Mouse (Mus musculus) ES-Bruce4 (cell line): Measurements from ENCODE around the gene Csnk2b. TPM values are rescaled to one million over a fixed set of nuclear protein-coding genes. Genes with fewer than 3 reads are reported as not detected.

Experiments used
- H3K27ac ChIP-seq: 2 replicates; pipeline ENCODE4 v1.5.1; 2012; ENCODE audit warnings: low read length, inconsistent platforms; ENCODE audit not compliant: insufficient read depth
- H3K27me3 ChIP-seq: 2 replicates; pipeline ENCODE4 v1.6.1; 2012; ENCODE audit warnings: mild to moderate bottlenecking, low read length, inconsistent platforms; ENCODE audit not compliant: control insufficient read depth, poor library complexity, insufficient read depth, severe bottlenecking
- H3K36me3 ChIP-seq: 2 replicates; pipeline ENCODE4 v1.6.1; 2012; ENCODE audit warnings: inconsistent platforms, mild to moderate bottlenecking, low read length, moderate library complexity; ENCODE audit not compliant: control insufficient read depth, poor library complexity, insufficient read depth, severe bottlenecking
- H3K4me1 ChIP-seq: one replicate; pipeline ENCODE4 v1.8.1; 2011; ENCODE audit warnings: low read length; ENCODE audit not compliant: control insufficient read depth, insufficient read depth
- H3K4me3 ChIP-seq: 2 replicates; pipeline ENCODE4 v1.5.1; 2011; ENCODE audit warnings: low read depth, mild to moderate bottlenecking, low read length
- H3K9ac ChIP-seq: 2 replicates; pipeline ENCODE4 v1.6.1; 2012; ENCODE audit warnings: low read depth, mild to moderate bottlenecking, inconsistent platforms; ENCODE audit not compliant: poor library complexity, severe bottlenecking
- H3K9me3 ChIP-seq: replicated peaks from 2 replicates; pipeline ENCODE4 v1.6.1; 2012; ENCODE audit warnings: mild to moderate bottlenecking, low read length, inconsistent platforms; ENCODE audit not compliant: control insufficient read depth, poor library complexity, insufficient read depth, severe bottlenecking
- CTCF ChIP-seq: IDR thresholded peaks from one replicate; pipeline ENCODE4 v1.8.1; 2011; ENCODE audit warnings: low read depth, low read length
- EP300 ChIP-seq: IDR thresholded peaks from 2 replicates; pipeline ENCODE4 v1.6.1; 2011; ENCODE audit warnings: low read depth, low read length; ENCODE audit not compliant: insufficient read depth
- POLR2A ChIP-seq: IDR thresholded peaks from one replicate; pipeline ENCODE4 v1.8.1; 2011; ENCODE audit warnings: low read length; ENCODE audit not compliant: insufficient read depth
- polyA plus RNA-seq: library from polyadenylated mRNA; stranded (reverse); fragments of >200 nt; gene quantifications from 2 replicates; pipeline ENCODE4 v1.2.4, GENCODE M21; 2011; ENCODE audit warnings: low read depth; ENCODE audit not compliant: missing spikeins, insufficient read depth, insufficient read length

Csnk2b gene
- polyA plus RNA-seq, 1 experiment, result 146 TPM

DNA sequence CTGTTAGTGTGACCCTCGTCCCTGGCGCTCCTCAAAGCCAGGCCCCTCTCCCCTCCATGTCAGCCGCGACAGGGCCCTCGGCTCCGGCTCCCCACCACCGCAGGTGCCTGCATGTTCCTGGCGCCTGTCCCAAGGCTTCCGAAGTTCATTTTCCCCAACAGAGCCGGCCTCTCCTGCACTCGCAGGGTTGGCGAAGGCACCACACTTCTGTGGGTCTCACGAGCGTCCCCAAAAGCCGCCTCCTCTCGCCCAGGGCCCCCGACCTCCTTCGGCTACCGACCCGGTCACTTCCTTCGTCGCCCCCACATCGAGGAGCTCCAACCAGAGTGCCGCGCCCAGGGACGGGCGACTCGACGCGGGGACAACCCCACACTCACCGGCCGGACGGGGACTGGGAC is 1.1 kb downstream of the Csnk2b start:
- peak overlapping the region; percentile 93 for H3K4me3 ChIP-seq
- H3K27ac ChIP-seq, result no peak overlapping the region
- peak overlapping the region; percentile 93 for H3K9ac ChIP-seq
- no peaks in the 10 kb centered on the region for H3K27me3 ChIP-seq
- no peaks in the 10 kb centered on the region for H3K4me1 ChIP-seq
- H3K9me3 ChIP-seq, result no peaks in the 10 kb centered on the region
- TF ChIP-seq EP300 (no peak), CTCF (no peak), POLR2A (no peak)
- peaks cover 27% of the 10 kb centered on the region for H3K36me3 ChIP-seq

DNA sequence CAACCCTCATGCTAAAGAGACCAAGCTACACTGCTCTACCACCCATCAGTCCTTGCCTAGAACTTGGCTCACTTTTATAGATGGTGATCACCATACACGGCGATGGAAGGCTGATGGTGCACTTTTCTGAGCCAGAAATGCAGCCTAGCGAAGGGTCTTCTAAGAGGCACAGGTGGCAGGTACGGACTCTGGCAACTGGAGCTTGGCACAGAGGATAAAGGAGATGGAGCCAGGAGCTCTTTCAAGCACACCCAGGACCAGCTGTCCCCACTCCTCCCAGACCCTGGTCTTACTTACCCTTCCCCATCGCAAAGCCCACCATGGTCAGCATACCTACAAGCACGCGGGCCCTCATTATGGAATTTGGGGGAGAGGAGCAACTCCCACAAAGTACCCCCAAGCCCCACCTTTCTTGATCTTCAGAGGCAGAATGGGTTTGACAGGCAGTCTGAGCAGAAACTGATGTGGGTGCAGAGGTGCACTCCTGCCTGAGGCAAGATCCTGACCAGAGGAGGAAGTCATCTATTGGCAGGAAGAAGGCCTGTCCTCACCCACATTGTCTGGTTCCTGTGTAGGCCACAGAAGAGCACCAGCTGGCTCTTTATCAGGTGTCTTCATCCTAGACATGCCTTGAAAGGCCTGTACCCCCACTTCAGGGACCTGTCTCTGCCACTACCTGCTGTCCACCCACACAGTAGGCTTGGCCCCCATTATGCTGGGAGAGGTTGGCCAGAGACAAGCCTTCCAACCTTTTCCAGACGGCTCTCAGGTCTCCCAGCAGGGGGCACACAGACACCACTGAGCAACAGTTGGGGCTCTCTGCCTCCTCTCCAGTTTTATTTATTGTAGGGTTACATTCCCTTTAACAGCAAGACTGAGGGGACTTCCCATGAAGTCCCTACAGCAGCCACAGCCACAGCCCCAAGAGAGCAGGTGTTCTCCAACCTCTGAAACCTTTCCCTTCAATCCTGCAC is 6.5 kb downstream of the Csnk2b start, which contains the start of gene Ly6g5b:
TSS of gene Ly6g5b (minus strand) at position 383 of the 974 bp plus-strand sequence.
- H3K36me3 ChIP-seq, result peaks cover 19% of the 10 kb centered on the region
- H3K9me3 ChIP-seq, result no peaks in the 10 kb centered on the region

DNA sequence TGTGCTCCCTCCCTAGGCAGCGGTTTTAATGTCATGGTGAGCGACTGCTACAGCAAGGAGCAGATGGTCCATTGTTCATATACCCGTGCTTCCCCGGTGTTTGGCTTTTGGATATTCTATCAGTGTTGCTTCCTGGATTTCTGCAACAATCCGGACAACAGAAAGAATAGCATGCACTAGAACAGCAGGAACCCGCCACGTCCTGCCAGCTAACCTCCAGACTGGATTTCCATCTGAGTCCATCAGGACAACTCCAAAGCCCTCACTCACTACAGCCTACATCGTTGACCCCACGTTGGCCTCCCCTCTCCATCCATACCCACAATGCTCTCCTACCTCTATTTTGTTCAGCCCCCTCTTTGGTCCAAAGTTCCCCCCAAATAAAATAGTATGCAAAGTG is 10.1 kb downstream of the Csnk2b start:
- no peak for TF ChIP-seq CTCF
- TF ChIP-seq POLR2A, result no peak
- no peak for TF ChIP-seq EP300
- no peaks in the 10 kb centered on the region for H3K4me1 ChIP-seq
- H3K9ac ChIP-seq, result no peak overlapping the region
- H3K9me3 ChIP-seq, result no peaks in the 10 kb centered on the region
- H3K4me3 ChIP-seq, result no peak overlapping the region
- H3K27me3 ChIP-seq, result no peaks in the 10 kb centered on the region
- no peak overlapping the region for H3K27ac ChIP-seq
- peaks cover 7% of the 10 kb centered on the region; the same call in 1 of the 2 replicates for H3K36me3 ChIP-seq

More for the DNA sequence above, 6.5 kb downstream of the Csnk2b start, which contains the start of gene Ly6g5b:
- H3K9ac ChIP-seq, result no peak within 1 kb of the TSS
- no peaks in the 10 kb centered on the region for H3K4me1 ChIP-seq
- TF ChIP-seq EP300, result no peak
- peak; percentile 45 for TF ChIP-seq CTCF
- TF ChIP-seq POLR2A, result no peak
- no peaks in the 10 kb centered on the region for H3K27me3 ChIP-seq
- H3K4me3 ChIP-seq, result no peak within 1 kb of the TSS
- no peak within 1 kb of the TSS for H3K27ac ChIP-seq

DNA sequence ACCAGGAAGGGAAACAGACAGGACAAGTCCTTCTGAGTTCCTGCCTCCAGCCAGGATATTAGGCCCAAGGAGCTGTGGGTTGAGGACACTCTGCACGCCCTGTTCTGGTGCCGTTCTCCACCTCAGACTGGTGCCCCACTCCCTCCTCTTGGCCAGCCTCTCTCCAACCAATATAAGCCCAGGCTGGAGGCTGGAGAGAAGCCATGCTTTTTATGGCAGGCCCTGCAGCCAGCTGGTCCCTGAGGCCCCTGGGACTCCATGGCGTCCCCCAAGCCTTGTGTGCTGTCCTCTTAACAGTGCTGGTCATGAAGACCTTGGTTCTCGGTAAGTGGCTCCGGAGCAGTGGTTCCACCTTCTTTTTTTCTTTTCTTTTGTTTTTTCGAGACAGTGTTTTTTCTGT is 13.8 kb downstream of the Csnk2b start, which contains the start of gene Ly6g5c:
TSS of gene Ly6g5c (plus strand) at position 183 of the 400 bp plus-strand sequence.
- Histone ChIP-seq H3K9ac (no peak within 1 kb of the TSS), H3K4me3 (no peak within 1 kb of the TSS), H3K27me3 (no peaks in the 10 kb centered on the region), H3K9me3 (no peaks in the 10 kb centered on the region), H3K36me3 (no peaks in the 10 kb centered on the region), H3K27ac (no peak within 1 kb of the TSS), H3K4me1 (no peaks in the 10 kb centered on the region)
- TF ChIP-seq CTCF, result no peak
- no peak for TF ChIP-seq POLR2A
- no peak for TF ChIP-seq EP300

DNA sequence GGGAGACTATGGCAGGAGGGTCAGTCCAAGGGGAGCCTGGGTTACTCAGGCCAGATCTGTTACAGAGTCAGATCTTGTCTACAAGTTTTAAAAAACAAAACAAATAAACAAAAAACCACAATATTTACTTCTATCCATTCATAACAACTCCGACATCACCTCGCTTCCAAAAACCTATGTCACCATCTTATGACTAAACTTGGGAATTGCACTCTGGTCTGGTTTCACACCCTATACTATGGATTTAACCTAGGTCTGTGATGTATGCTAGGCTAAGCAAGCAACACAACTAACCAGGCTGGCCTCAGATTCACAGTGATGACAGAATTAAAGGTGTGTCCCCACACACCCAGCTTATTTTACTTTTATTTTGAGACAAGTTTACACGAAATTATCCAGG is 15.3 kb downstream of the Csnk2b start:
- Histone ChIP-seq H3K9me3 (no peaks in the 10 kb centered on the region), H3K27ac (no peak overlapping the region), H3K4me3 (no peak overlapping the region), H3K9ac (no peak overlapping the region), H3K27me3 (no peaks in the 10 kb centered on the region), H3K4me1 (no peaks in the 10 kb centered on the region), H3K36me3 (no peaks in the 10 kb centered on the region)
- TF ChIP-seq POLR2A (no peak), CTCF (no peak), EP300 (no peak)
